Mouse (Mus musculus): ENCODE data around the gene 5031439G07Rik.

DNA sequence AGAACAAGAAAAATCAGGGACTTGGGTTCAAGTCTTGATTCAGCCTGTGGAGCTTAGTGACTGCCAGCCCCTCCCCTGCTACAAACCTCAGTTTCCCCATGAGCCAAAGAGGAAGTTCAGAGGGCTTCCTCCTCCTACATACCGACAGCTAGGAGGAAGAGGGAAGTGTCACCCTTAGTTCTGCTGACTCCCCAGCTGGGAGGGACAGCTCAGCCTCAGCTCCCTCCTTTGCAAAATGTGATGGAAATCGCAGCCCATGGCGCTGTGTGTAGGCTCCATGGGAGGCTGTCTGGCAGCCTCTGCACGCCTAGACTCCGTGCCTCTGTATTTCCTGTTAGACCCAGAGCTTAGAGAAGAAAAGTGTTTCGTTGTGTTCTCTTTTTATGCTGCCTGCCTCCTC, 6.1 kb upstream of the 5031439G07Rik start:
- no peak for TF ChIP-seq POLR2A (IDR thresholded peaks at IDR 0.05; ENCODE audit: borderline replicate concordance, extremely low read depth, low read depth, low read length)
- no peak for TF ChIP-seq CTCF (IDR thresholded peaks at IDR 0.05; ENCODE audit: insufficient read depth, low read length)

Measured in lung, adult 2 months (tissue).